Comparison of ENCODE assay signal across 8 mouse cellular contexts in genomic region chr11:5955546-5956276, GRCm38 (mm10). TPM values are rescaled to one million over a fixed set of nuclear protein-coding genes. Genes with fewer than 3 reads are reported as not detected.
DNase-seq lines count a peak whose midpoint lies in the region; ATAC-seq and TF ChIP-seq lines count a peak whose summit lies in the region.

Gene Ykt6, plus strand, starts transcription at chr11:5955693.

- peak; percentile 91 for DNase-seq in c-Kit-positive CD71-positive TER-119-positive erythroid progenitor cells, embryonic 14.5 days (ENCODE audit: low spot score)
- peak; percentile 96 for DNase-seq in heart, postnatal 0 days (ENCODE audit: low spot score)
- peak; percentile 97 to 98 for DNase-seq in kidney, postnatal 4 days

- TF ChIP-seq EP300 in heart, postnatal 0 days (IDR thresholded peaks at IDR 0.05; ENCODE audit: low read depth), result no peak

- WGBS in forebrain, embryonic 12.5 days, result under 1% methylated on average over 71 of the region's 71 CpGs
- WGBS in heart, postnatal 0 days, result under 1% methylated on average over 71 of the region's 71 CpGs
- WGBS in liver, embryonic 16.5 days (ENCODE audit: insufficient replicate concordance), result under 1% methylated on average over 70 of the region's 71 CpGs
- under 1% methylated on average over 71 of the region's 71 CpGs for WGBS in neural tube, embryonic 13.5 days

- H3K27ac ChIP-seq in forebrain, embryonic 12.5 days, result peak within 1 kb of the TSS; percentile 91
- peak within 1 kb of the TSS; percentile 92 for H3K27ac ChIP-seq in heart, postnatal 0 days (ENCODE audit: low read depth)
- H3K27ac ChIP-seq in liver, embryonic 16.5 days (ENCODE audit: low read length), result peak within 1 kb of the TSS; percentile 79
- H3K27ac ChIP-seq in neural tube, embryonic 13.5 days (replicated peaks), result peak within 1 kb of the TSS; percentile 91
- H3K27ac ChIP-seq in testis, adult 2 months (ENCODE audit: control insufficient read depth, insufficient read depth, low read depth, low read length), result peak within 1 kb of the TSS; percentile 90

- TF ChIP-seq POLR2A in testis, adult 2 months (IDR thresholded peaks at IDR 0.05; ENCODE audit: control insufficient read depth, low read depth, low read length), result peak; percentile 66

- no peaks in the 10 kb centered on the region for H3K9me3 ChIP-seq in E14TG2a.4 (ENCODE audit: low read length)
- no peaks in the 10 kb centered on the region for H3K9me3 ChIP-seq in forebrain, embryonic 12.5 days
- H3K9me3 ChIP-seq in heart, postnatal 0 days (replicated peaks; ENCODE audit: control insufficient read depth, low read length), result no peaks in the 10 kb centered on the region
- no peaks in the 10 kb centered on the region for H3K9me3 ChIP-seq in liver, embryonic 16.5 days (replicated peaks; ENCODE audit: control insufficient read depth, low read length)
- no peaks in the 10 kb centered on the region for H3K9me3 ChIP-seq in neural tube, embryonic 13.5 days

- no peaks in the 10 kb centered on the region for H3K27me3 ChIP-seq in E14TG2a.4 (ENCODE audit: insufficient read depth, low read length)
- H3K27me3 ChIP-seq in forebrain, embryonic 12.5 days, result no peaks in the 10 kb centered on the region
- no peaks in the 10 kb centered on the region for H3K27me3 ChIP-seq in heart, postnatal 0 days (ENCODE audit: control insufficient read depth, insufficient read depth, low read length)
- no peaks in the 10 kb centered on the region for H3K27me3 ChIP-seq in liver, embryonic 16.5 days (ENCODE audit: control insufficient read depth, insufficient read depth, low read depth, low read length)
- H3K27me3 ChIP-seq in neural tube, embryonic 13.5 days, result no peaks in the 10 kb centered on the region
- no peaks in the 10 kb centered on the region for H3K27me3 ChIP-seq in testis, adult 2 months (ENCODE audit: control insufficient read depth, insufficient read depth, low read length)

- ATAC-seq in forebrain, embryonic 12.5 days (ENCODE audit: low FRiP score), result peak; percentile 96
- peak; percentile 94 for ATAC-seq in heart, postnatal 0 days (ENCODE audit: insufficient read depth, low read depth)
- ATAC-seq in liver, embryonic 16.5 days (ENCODE audit: low read depth), result peak; percentile 97
- ATAC-seq in neural tube, embryonic 13.5 days (ENCODE audit: low read depth), result peak; percentile 97

- peaks cover 18% of the 10 kb centered on the region for H3K36me3 ChIP-seq in E14TG2a.4 (ENCODE audit: insufficient read depth, low read length)
- H3K36me3 ChIP-seq in forebrain, embryonic 12.5 days (replicated peaks), result peaks cover 12% of the 10 kb centered on the region
- H3K36me3 ChIP-seq in heart, postnatal 0 days (replicated peaks; ENCODE audit: control insufficient read depth, insufficient read depth, low read length), result peaks cover 15% of the 10 kb centered on the region
- H3K36me3 ChIP-seq in liver, embryonic 16.5 days (ENCODE audit: control insufficient read depth, insufficient read depth), result peaks cover 6% of the 10 kb centered on the region
- peaks cover 16% of the 10 kb centered on the region for H3K36me3 ChIP-seq in neural tube, embryonic 13.5 days
- H3K36me3 ChIP-seq in testis, adult 2 months (ENCODE audit: control insufficient read depth, insufficient read depth, low read length), result no peaks in the 10 kb centered on the region; the same call in none of the 2 replicates

- TF ChIP-seq CTCF in E14TG2a.4 (conservative IDR thresholded peaks at IDR 0.05; ENCODE audit: low read length), result no peak
- no peak for TF ChIP-seq CTCF in heart, postnatal 0 days (IDR thresholded peaks at IDR 0.05; ENCODE audit: low read depth)
- no peak for TF ChIP-seq CTCF in testis, adult 2 months (IDR thresholded peaks at IDR 0.05; ENCODE audit: control insufficient read depth, insufficient read depth, insufficient replicate concordance, low read depth, low read length)

- H3K4me3 ChIP-seq in E14TG2a.4 (replicated peaks; ENCODE audit: low read length), result peak within 1 kb of the TSS; percentile 92
- peak within 1 kb of the TSS; percentile 89 for H3K4me3 ChIP-seq in forebrain, embryonic 12.5 days (replicated peaks)
- peak within 1 kb of the TSS; percentile 67 for H3K4me3 ChIP-seq in heart, postnatal 0 days (ENCODE audit: low read depth, low read length)
- peak within 1 kb of the TSS; percentile 99 for H3K4me3 ChIP-seq in liver, embryonic 16.5 days (ENCODE audit: low read depth, low read length)
- H3K4me3 ChIP-seq in neural tube, embryonic 13.5 days, result peak within 1 kb of the TSS; percentile 97
- H3K4me3 ChIP-seq in testis, adult 2 months (ENCODE audit: control insufficient read depth, low read depth, low read length), result peak within 1 kb of the TSS; percentile 99

- peaks cover 28% of the 10 kb centered on the region for H3K4me1 ChIP-seq in E14TG2a.4 (replicated peaks; ENCODE audit: low read depth, low read length)
- peaks cover 22% of the 10 kb centered on the region for H3K4me1 ChIP-seq in forebrain, embryonic 12.5 days
- H3K4me1 ChIP-seq in heart, postnatal 0 days (ENCODE audit: control insufficient read depth, insufficient read depth), result peaks cover 32% of the 10 kb centered on the region
- H3K4me1 ChIP-seq in liver, embryonic 16.5 days (ENCODE audit: control insufficient read depth, low read depth, low read length), result peaks cover 14% of the 10 kb centered on the region
- peaks cover 25% of the 10 kb centered on the region for H3K4me1 ChIP-seq in neural tube, embryonic 13.5 days (replicated peaks)
- H3K4me1 ChIP-seq in testis, adult 2 months (ENCODE audit: control insufficient read depth, insufficient read depth, low read length), result peaks cover 9% of the 10 kb centered on the region

- peak within 1 kb of the TSS; percentile 90 for H3K4me2 ChIP-seq in forebrain, embryonic 12.5 days
- H3K4me2 ChIP-seq in heart, postnatal 0 days (ENCODE audit: low read depth, low read length), result peak within 1 kb of the TSS; percentile 75
- H3K4me2 ChIP-seq in liver, embryonic 16.5 days (ENCODE audit: low read depth, low read length), result peak within 1 kb of the TSS; percentile 87
- H3K4me2 ChIP-seq in neural tube, embryonic 13.5 days, result peak within 1 kb of the TSS; percentile 94

- peak within 1 kb of the TSS; percentile 84 for H3K9ac ChIP-seq in forebrain, embryonic 12.5 days
- peak within 1 kb of the TSS; percentile 89 for H3K9ac ChIP-seq in heart, postnatal 0 days (replicated peaks; ENCODE audit: low read depth, low read length)
- H3K9ac ChIP-seq in liver, embryonic 16.5 days (ENCODE audit: low read depth, low read length), result peak within 1 kb of the TSS; percentile 94
- H3K9ac ChIP-seq in neural tube, embryonic 13.5 days, result peak within 1 kb of the TSS; percentile 93

RNA-seq across cellular contexts. Expression of gene Ykt6, which starts in this region (rescaled TPM):
- polyA plus RNA-seq in forebrain, embryonic 12.5 days (2016; fragmentation: Nextera tagmentation; extraction: Ambion mirVana), result 58.4 and 59.8 TPM in 2 replicates
- 55.8 and 83.9 TPM in 2 replicates for total RNA-seq in heart, postnatal 0 days (2014; rRNA removed; ENCODE audit: low replicate concordance)
- 35.2 and 37.4 TPM in 2 replicates for polyA plus RNA-seq in heart, postnatal 0 days (2015; fragmentation: Nextera tagmentation; extraction: Ambion mirVana)
- 16.8 and 17.7 TPM in 2 replicates for polyA plus RNA-seq in liver, embryonic 16.5 days (2015; fragmentation: Nextera tagmentation; extraction: Ambion mirVana)
- 68.9 and 71.2 TPM in 2 replicates for polyA plus RNA-seq in neural tube, embryonic 13.5 days (2015; fragmentation: Nextera tagmentation; extraction: Ambion mirVana)
- 31.7 and 33.7 TPM in 2 replicates for polyA plus RNA-seq in testis, adult 2 months (2012; rRNA removed)

Comparison
In these comparisons a context has a peak if more than half of its experiments do, and no peak if none do; other contexts are left out.
1. Peak in every context shown above with its lines: DNase-seq, ATAC-seq, H3K4me3 ChIP-seq and H3K27ac ChIP-seq.